Mouse (Mus musculus): ENCODE data around the gene Kctd12. TPM values are rescaled to one million over a fixed set of nuclear protein-coding genes. Genes with fewer than 3 reads are reported as not detected.

The Kctd12 gene
- polyA plus RNA-seq, 1 experiment from 2014 or later = 22.7 TPM

GRCm38 (mm10) chr14:102990765-102991164 is 8.3 kb upstream of the Kctd12 start:
- Histone ChIP-seq H3K36me3 (ENCODE audit: control insufficient read depth, insufficient read depth, low read length) (no peaks in the 10 kb centered on the region), H3K27me3 (ENCODE audit: control insufficient read depth, insufficient read depth, low read length) (no peaks in the 10 kb centered on the region), H3K9me3 (ENCODE audit: control insufficient read depth, low read length) (no peaks in the 10 kb centered on the region), H3K9ac (replicated peaks; ENCODE audit: low read length) (no peak overlapping the region), H3K27ac (replicated peaks; ENCODE audit: low read depth, low read length) (no peak overlapping the region), H3K4me2 (ENCODE audit: low read length) (no peak overlapping the region), H3K4me3 (replicated peaks; ENCODE audit: low read depth, low read length) (no peak overlapping the region), H3K4me1 (ENCODE audit: control insufficient read depth, insufficient read depth, low read length) (no peaks in the 10 kb centered on the region)
- 58% methylated on average over 3 of the region's 3 CpGs for WGBS
- ATAC-seq (ENCODE audit: low FRiP score, low TSS enrichment) = no peak
- DNase-seq = no peak

DNA sequence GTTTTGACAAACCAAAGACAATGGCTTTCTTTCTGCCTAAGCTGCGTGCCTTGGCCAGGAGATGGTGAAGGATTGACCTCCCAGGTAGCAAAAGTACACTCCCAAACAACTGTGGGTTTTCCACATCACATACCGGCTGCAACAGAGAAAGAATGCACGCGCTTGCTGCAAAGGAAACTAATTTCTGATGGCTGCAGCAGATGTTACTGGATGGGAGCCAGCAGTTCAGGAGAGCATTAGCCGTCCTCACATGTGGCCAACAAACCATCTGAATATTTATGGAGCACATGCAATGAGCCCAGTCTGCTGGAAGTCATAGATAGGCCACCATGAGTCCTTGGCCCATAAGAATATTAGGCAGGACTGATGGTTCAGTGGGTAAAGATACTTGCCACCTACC is 7.4 kb upstream of the Kctd12 start:
- H3K4me2 ChIP-seq (ENCODE audit: low read length) = no peak overlapping the region
- no peaks in the 10 kb centered on the region for H3K4me1 ChIP-seq (ENCODE audit: control insufficient read depth, insufficient read depth, low read length)
- H3K4me3 ChIP-seq (replicated peaks; ENCODE audit: low read depth, low read length) = no peak overlapping the region
- no peak overlapping the region for H3K27ac ChIP-seq (replicated peaks; ENCODE audit: low read depth, low read length)
- H3K36me3 ChIP-seq (ENCODE audit: control insufficient read depth, insufficient read depth, low read length) = no peaks in the 10 kb centered on the region
- no peaks in the 10 kb centered on the region for H3K27me3 ChIP-seq (ENCODE audit: control insufficient read depth, insufficient read depth, low read length)
- DNase-seq (no peak), ATAC-seq (ENCODE audit: low FRiP score, low TSS enrichment) (no peak)
- WGBS = 78% methylated on average over 5 of the region's 5 CpGs
- H3K9me3 ChIP-seq (ENCODE audit: control insufficient read depth, low read length) = no peaks in the 10 kb centered on the region
- no peak overlapping the region for H3K9ac ChIP-seq (replicated peaks; ENCODE audit: low read length)

DNA sequence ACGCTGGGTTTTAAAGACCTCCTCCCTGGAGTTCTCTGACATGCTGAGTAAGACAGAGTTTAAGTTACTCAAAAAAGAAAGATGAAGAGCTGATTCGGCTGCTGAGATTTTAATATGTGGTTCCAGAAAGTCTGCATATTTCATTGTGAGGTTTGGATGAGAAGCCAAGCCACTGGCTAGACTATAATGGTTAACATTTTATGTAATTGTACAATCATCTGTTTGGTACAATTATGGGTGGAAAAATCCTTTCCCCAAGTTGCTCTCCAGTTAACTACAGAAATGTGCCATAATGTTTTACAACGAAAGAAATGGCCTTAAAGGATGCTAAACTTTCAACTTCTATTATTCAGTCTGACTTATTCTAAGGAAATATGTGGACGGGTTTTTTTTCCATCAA is 6.8 kb upstream of the Kctd12 start:
- Histone ChIP-seq H3K4me2 (ENCODE audit: low read length) (no peak overlapping the region), H3K4me3 (replicated peaks; ENCODE audit: low read depth, low read length) (no peak overlapping the region), H3K9ac (replicated peaks; ENCODE audit: low read length) (no peak overlapping the region), H3K27ac (replicated peaks; ENCODE audit: low read depth, low read length) (no peak overlapping the region), H3K9me3 (ENCODE audit: control insufficient read depth, low read length) (no peaks in the 10 kb centered on the region), H3K4me1 (ENCODE audit: control insufficient read depth, insufficient read depth, low read length) (no peaks in the 10 kb centered on the region), H3K27me3 (ENCODE audit: control insufficient read depth, insufficient read depth, low read length) (no peaks in the 10 kb centered on the region), H3K36me3 (ENCODE audit: control insufficient read depth, insufficient read depth, low read length) (no peaks in the 10 kb centered on the region)
- ATAC-seq (ENCODE audit: low FRiP score, low TSS enrichment) (no peak), DNase-seq (no peak)
- 85% methylated on average over 4 of the region's 4 CpGs for WGBS

DNA sequence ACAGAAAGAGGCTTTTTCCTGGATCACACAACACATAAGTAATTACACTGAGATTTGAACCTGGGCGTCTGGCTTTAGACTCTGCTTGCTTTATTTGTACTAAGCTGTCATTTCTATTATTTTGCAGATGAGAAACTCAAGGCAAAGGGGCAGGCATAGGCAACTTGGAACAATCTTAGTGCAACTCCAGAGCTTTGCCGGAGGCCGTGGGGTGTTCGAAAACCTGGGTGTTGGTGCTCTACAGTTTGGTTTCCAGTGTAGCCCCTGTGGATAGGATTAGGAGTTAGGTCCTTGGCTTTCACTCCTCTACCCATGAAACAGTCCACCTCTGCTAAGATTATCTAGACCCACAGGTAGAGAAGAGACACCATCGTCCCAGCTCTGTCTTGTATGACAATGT is 5.2 kb upstream of the Kctd12 start:
- ATAC-seq (ENCODE audit: low FRiP score, low TSS enrichment) (no peak), DNase-seq (no peak)
- Histone ChIP-seq H3K4me3 (replicated peaks; ENCODE audit: low read depth, low read length) (no peak overlapping the region), H3K9me3 (ENCODE audit: control insufficient read depth, low read length) (no peaks in the 10 kb centered on the region), H3K27ac (replicated peaks; ENCODE audit: low read depth, low read length) (no peak overlapping the region), H3K36me3 (ENCODE audit: control insufficient read depth, insufficient read depth, low read length) (no peaks in the 10 kb centered on the region), H3K4me2 (ENCODE audit: low read length) (no peak overlapping the region), H3K4me1 (ENCODE audit: control insufficient read depth, insufficient read depth, low read length) (peaks cover 6% of the 10 kb centered on the region; the same call in 1 of the 2 replicates), H3K9ac (replicated peaks; ENCODE audit: low read length) (no peak overlapping the region), H3K27me3 (ENCODE audit: control insufficient read depth, insufficient read depth, low read length) (no peaks in the 10 kb centered on the region)
- WGBS = 84% methylated on average over 5 of the region's 5 CpGs

GRCm38 (mm10) chr14:102983686-102984085 is 1.2 kb upstream of the Kctd12 start:
- H3K4me3 ChIP-seq (replicated peaks; ENCODE audit: low read depth, low read length) = no peak overlapping the region
- 79% methylated on average over 8 of the region's 8 CpGs for WGBS
- H3K4me2 ChIP-seq (ENCODE audit: low read length) = peak overlapping the region; percentile 90; the same call in 1 of the 2 replicates
- H3K9me3 ChIP-seq (ENCODE audit: control insufficient read depth, low read length) = no peaks in the 10 kb centered on the region
- H3K9ac ChIP-seq (replicated peaks; ENCODE audit: low read length) = no peak overlapping the region
- ATAC-seq (ENCODE audit: low FRiP score, low TSS enrichment) (no peak), DNase-seq (no peak)
- peaks cover 14% of the 10 kb centered on the region; the same call in 1 of the 2 replicates for H3K4me1 ChIP-seq (ENCODE audit: control insufficient read depth, insufficient read depth, low read length)
- H3K27me3 ChIP-seq (ENCODE audit: control insufficient read depth, insufficient read depth, low read length) = no peaks in the 10 kb centered on the region
- no peaks in the 10 kb centered on the region for H3K36me3 ChIP-seq (ENCODE audit: control insufficient read depth, insufficient read depth, low read length)
- H3K27ac ChIP-seq (replicated peaks; ENCODE audit: low read depth, low read length) = no peak overlapping the region

- Histone ChIP-seq H3K27me3 (ENCODE audit: control insufficient read depth, insufficient read depth, low read length) (no peaks in the 10 kb centered on the region), H3K27ac (replicated peaks; ENCODE audit: low read depth, low read length) (peak overlapping the region; percentile 84), H3K9me3 (ENCODE audit: control insufficient read depth, low read length) (no peaks in the 10 kb centered on the region), H3K4me1 (ENCODE audit: control insufficient read depth, insufficient read depth, low read length) (peaks cover 14% of the 10 kb centered on the region; the same call in 1 of the 2 replicates), H3K4me3 (replicated peaks; ENCODE audit: low read depth, low read length) (peak overlapping the region; percentile 72), H3K9ac (replicated peaks; ENCODE audit: low read length) (peak overlapping the region; percentile 75), H3K4me2 (ENCODE audit: low read length) (peak overlapping the region; percentile 90), H3K36me3 (ENCODE audit: control insufficient read depth, insufficient read depth, low read length) (no peaks in the 10 kb centered on the region)
- ATAC-seq (ENCODE audit: low FRiP score, low TSS enrichment) (peak; percentile 44), DNase-seq (no peak)
- WGBS = under 1% methylated on average over 76 of the region's 76 CpGs
Measured at GRCm38 (mm10) chr14:102982016-102982626, 316 bp downstream of the Kctd12 start.

DNA sequence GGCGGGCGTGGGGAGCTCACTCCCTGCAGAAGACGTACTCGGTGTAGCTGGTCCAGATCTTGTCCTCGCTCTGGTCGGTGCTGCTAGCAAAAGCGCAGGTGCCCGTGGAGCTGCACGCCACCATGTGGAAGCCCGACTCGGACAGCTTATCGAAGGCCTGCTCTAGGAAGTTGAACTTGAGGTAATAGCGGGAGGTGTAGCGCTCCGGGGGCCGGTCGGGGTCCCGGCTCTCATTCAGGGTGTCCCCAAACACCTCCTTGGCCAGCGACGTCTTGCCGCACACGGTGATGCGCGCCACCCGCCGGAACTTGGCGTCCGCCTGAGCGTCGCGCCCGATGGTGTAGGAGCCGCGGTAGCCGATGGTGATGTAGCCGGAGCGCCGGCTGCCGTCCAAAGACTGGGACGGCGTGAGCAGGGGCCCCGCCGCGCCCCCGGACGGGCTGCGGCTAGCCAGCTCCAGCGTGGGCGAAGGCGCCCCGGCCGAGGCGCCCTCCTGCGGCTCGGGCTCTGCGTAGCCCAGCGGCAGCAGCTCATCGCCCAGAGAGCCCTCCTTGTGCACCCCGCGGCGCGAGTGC is 909 bp downstream of the Kctd12 start:
- peak; percentile 62 for ATAC-seq (ENCODE audit: low FRiP score, low TSS enrichment)
- Histone ChIP-seq H3K4me3 (replicated peaks; ENCODE audit: low read depth, low read length) (peak overlapping the region; percentile 72), H3K9me3 (ENCODE audit: control insufficient read depth, low read length) (no peaks in the 10 kb centered on the region), H3K9ac (replicated peaks; ENCODE audit: low read length) (peak overlapping the region; percentile 75), H3K27ac (replicated peaks; ENCODE audit: low read depth, low read length) (peak overlapping the region; percentile 84), H3K4me2 (ENCODE audit: low read length) (peak overlapping the region; percentile 90), H3K36me3 (ENCODE audit: control insufficient read depth, insufficient read depth, low read length) (no peaks in the 10 kb centered on the region), H3K27me3 (ENCODE audit: control insufficient read depth, insufficient read depth, low read length) (no peaks in the 10 kb centered on the region), H3K4me1 (ENCODE audit: control insufficient read depth, insufficient read depth, low read length) (peaks cover 14% of the 10 kb centered on the region; the same call in 1 of the 2 replicates)
- peak; percentile 80 for DNase-seq
- under 1% methylated on average over 61 of the region's 62 CpGs for WGBS

GRCm38 (mm10) chr14:102980986-102981385 is 1.5 kb downstream of the Kctd12 start:
- H3K27me3 ChIP-seq (ENCODE audit: control insufficient read depth, insufficient read depth, low read length) = no peaks in the 10 kb centered on the region
- no peak for ATAC-seq (ENCODE audit: low FRiP score, low TSS enrichment)
- peak overlapping the region; percentile 90 for H3K4me2 ChIP-seq (ENCODE audit: low read length)
- H3K9ac ChIP-seq (replicated peaks; ENCODE audit: low read length) = peak overlapping the region; percentile 75
- WGBS = 8% methylated on average over 14 of the region's 14 CpGs
- H3K9me3 ChIP-seq (ENCODE audit: control insufficient read depth, low read length) = no peaks in the 10 kb centered on the region
- H3K4me3 ChIP-seq (replicated peaks; ENCODE audit: low read depth, low read length) = peak overlapping the region; percentile 72
- peak overlapping the region; percentile 84; the same call in 1 of the 2 replicates for H3K27ac ChIP-seq (replicated peaks; ENCODE audit: low read depth, low read length)
- H3K4me1 ChIP-seq (ENCODE audit: control insufficient read depth, insufficient read depth, low read length) = peaks cover 14% of the 10 kb centered on the region; the same call in 1 of the 2 replicates
- H3K36me3 ChIP-seq (ENCODE audit: control insufficient read depth, insufficient read depth, low read length) = no peaks in the 10 kb centered on the region
- DNase-seq = no peak

GRCm38 (mm10) chr14:102980481-102980880 is 2.0 kb downstream of the Kctd12 start:
- Histone ChIP-seq H3K36me3 (ENCODE audit: control insufficient read depth, insufficient read depth, low read length) (no peaks in the 10 kb centered on the region), H3K9me3 (ENCODE audit: control insufficient read depth, low read length) (no peaks in the 10 kb centered on the region), H3K27ac (replicated peaks; ENCODE audit: low read depth, low read length) (no peak overlapping the region), H3K4me2 (ENCODE audit: low read length) (peak overlapping the region; percentile 90), H3K27me3 (ENCODE audit: control insufficient read depth, insufficient read depth, low read length) (no peaks in the 10 kb centered on the region), H3K4me1 (ENCODE audit: control insufficient read depth, insufficient read depth, low read length) (peaks cover 14% of the 10 kb centered on the region; the same call in 1 of the 2 replicates), H3K4me3 (replicated peaks; ENCODE audit: low read depth, low read length) (peak overlapping the region; percentile 72), H3K9ac (replicated peaks; ENCODE audit: low read length) (no peak overlapping the region)
- DNase-seq (peak; percentile 64), ATAC-seq (ENCODE audit: low FRiP score, low TSS enrichment) (no peak)
- 16% methylated on average over 7 of the region's 7 CpGs for WGBS
